Mouse (Mus musculus) heart, embryonic 13.5 days (tissue): ENCODE results near the gene Slc15a2. TPM values are rescaled to one million over a fixed set of nuclear protein-coding genes. Genes with fewer than 3 reads are reported as not detected.

Experiments
- ATAC-seq: fragments of 200-750 bp; cut with Nextera tagmentation; 2 replicates; pipeline ENCODE4 v1.8.0; 2017; ENCODE audit warnings: moderate TSS enrichment; ENCODE audit not compliant: insufficient number of reproducible peaks, low FRiP score, low TSS enrichment; ENCODE audit errors: extremely low read depth
- H3K27ac ChIP-seq: fragments of 300-500 bp; sonication (generic); replicated peaks from 2 replicates; pipeline ENCODE4 v1.5.1; 2015; ENCODE audit warnings: moderate library complexity, mild to moderate bottlenecking, inconsistent platforms
- H3K27me3 ChIP-seq: fragments of 300-500 bp; sonication (generic); replicated peaks from 2 replicates; pipeline ENCODE4 v1.6.1; 2015; ENCODE audit warnings: mild to moderate bottlenecking, inconsistent platforms
- H3K36me3 ChIP-seq: fragments of 300-500 bp; sonication (generic); 2 replicates; pipeline ENCODE4 v1.6.1; 2015; ENCODE audit warnings: mild to moderate bottlenecking, inconsistent platforms
- H3K4me1 ChIP-seq: fragments of 300-500 bp; sonication (generic); 2 replicates; pipeline ENCODE4 v1.6.1; 2015; ENCODE audit warnings: inconsistent platforms
- H3K4me2 ChIP-seq: fragments of 300-500 bp; sonication (generic); 2 replicates; pipeline ENCODE4 v1.6.1; 2015; ENCODE audit warnings: inconsistent platforms, mild to moderate bottlenecking, moderate library complexity
- H3K4me3 ChIP-seq: fragments of 300-500 bp; sonication (generic); 2 replicates; pipeline ENCODE4 v1.5.1; 2015; ENCODE audit warnings: moderate library complexity, mild to moderate bottlenecking, inconsistent platforms
- H3K9ac ChIP-seq: fragments of 300-500 bp; sonication (generic); 2 replicates; pipeline ENCODE4 v1.6.1; 2015; ENCODE audit warnings: inconsistent platforms, mild to moderate bottlenecking, moderate library complexity
- H3K9me3 ChIP-seq: fragments of 300-500 bp; sonication (generic); 2 replicates; pipeline ENCODE4 v1.6.1; 2016; ENCODE audit warnings: inconsistent platforms
- WGBS: fragments of 180-500 bp; shearing (Covaris S2); methylation state at CpG from one replicate; pipeline ENCODE4 v1.1.7; 2015; ENCODE audit warnings: mixed read lengths; 5-methylcytosine and 5-hydroxymethylcytosine counted together
- polyA plus RNA-seq: library from polyadenylated mRNA; unstranded; fragments of >200 nt; fragmentation: Nextera tagmentation; extraction: Ambion mirVana; gene quantifications from 2 replicates; pipeline ENCODE4 v1.2.1, GENCODE M21; 2015

The Slc15a2 gene
- polyA plus RNA-seq, 1 experiment from 2014 or later = 2.0 TPM

- ATAC-seq = no peak
- 85% methylated on average over 3 of the region's 3 CpGs for WGBS
- no peaks in the 10 kb centered on the region for H3K27me3 ChIP-seq
- H3K4me1 ChIP-seq = no peaks in the 10 kb centered on the region
- no peak overlapping the region for H3K4me3 ChIP-seq
- no peak overlapping the region for H3K4me2 ChIP-seq
- H3K9me3 ChIP-seq = no peaks in the 10 kb centered on the region
- H3K27ac ChIP-seq = no peak overlapping the region
- H3K9ac ChIP-seq = no peak overlapping the region
- H3K36me3 ChIP-seq = no peaks in the 10 kb centered on the region
These were observed 32.8 kb downstream of the Slc15a2 start for GRCm38 (mm10) chr16:36751979-36752378.

GRCm38 (mm10) chr16:36747767-36748166 lies 37.0 kb downstream of the Slc15a2 start:
- Histone ChIP-seq H3K27ac (no peak overlapping the region), H3K4me1 (no peaks in the 10 kb centered on the region), H3K27me3 (no peaks in the 10 kb centered on the region), H3K4me2 (no peak overlapping the region), H3K4me3 (no peak overlapping the region), H3K9me3 (no peaks in the 10 kb centered on the region), H3K9ac (no peak overlapping the region), H3K36me3 (no peaks in the 10 kb centered on the region)
- 57% methylated on average over 2 of the region's 2 CpGs for WGBS
- no peak for ATAC-seq

- H3K36me3 ChIP-seq = no peaks in the 10 kb centered on the region
- no peaks in the 10 kb centered on the region for H3K9me3 ChIP-seq
- no peaks in the 10 kb centered on the region for H3K4me1 ChIP-seq
- H3K4me3 ChIP-seq = no peak overlapping the region
- no peak overlapping the region for H3K27ac ChIP-seq
- WGBS = 70% methylated on average over 4 of the region's 4 CpGs
- H3K4me2 ChIP-seq = no peak overlapping the region
- no peak overlapping the region for H3K9ac ChIP-seq
- no peak for ATAC-seq
- no peaks in the 10 kb centered on the region for H3K27me3 ChIP-seq
These were observed 37.7 kb downstream of the Slc15a2 start for GRCm38 (mm10) chr16:36747068-36747467.

GRCm38 (mm10) chr16:36743580-36743979 lies 41.2 kb downstream of the Slc15a2 start:
- Histone ChIP-seq H3K27ac (no peak overlapping the region), H3K9me3 (no peaks in the 10 kb centered on the region), H3K4me2 (no peak overlapping the region), H3K27me3 (no peaks in the 10 kb centered on the region), H3K4me3 (no peak overlapping the region), H3K9ac (no peak overlapping the region), H3K4me1 (no peaks in the 10 kb centered on the region), H3K36me3 (no peaks in the 10 kb centered on the region)
- ATAC-seq = no peak
- 80% methylated on average over 8 of the region's 8 CpGs for WGBS

DNA sequence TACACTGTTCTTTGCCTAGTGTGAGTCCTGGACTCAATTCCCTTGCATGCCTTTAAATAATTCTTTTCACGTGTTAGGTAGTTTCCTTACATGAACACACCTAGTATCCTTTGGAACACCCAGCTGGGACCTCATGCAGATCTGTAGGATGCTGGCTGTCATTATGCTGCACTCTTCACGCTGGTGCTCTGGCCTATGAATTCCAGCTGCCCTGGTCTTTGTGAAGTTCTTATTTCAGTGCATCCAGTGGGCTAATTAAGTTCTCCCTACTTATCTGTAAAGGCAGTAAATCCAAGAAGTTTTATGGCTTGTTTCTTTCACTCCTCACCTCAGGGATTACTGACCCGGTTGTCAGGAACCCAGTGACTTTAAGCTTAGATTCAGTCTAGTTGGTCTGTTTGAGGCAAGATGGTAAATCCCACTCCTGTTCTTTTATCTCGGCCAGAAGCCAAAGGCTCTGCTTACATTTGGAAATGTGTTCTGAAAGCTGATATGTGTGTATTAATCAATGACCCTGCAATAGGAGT lies 45.3 kb downstream of the Slc15a2 start:
- Histone ChIP-seq H3K4me2 (no peak overlapping the region), H3K9me3 (no peaks in the 10 kb centered on the region), H3K4me3 (no peak overlapping the region), H3K36me3 (no peaks in the 10 kb centered on the region), H3K27ac (no peak overlapping the region), H3K4me1 (no peaks in the 10 kb centered on the region), H3K27me3 (no peaks in the 10 kb centered on the region), H3K9ac (no peak overlapping the region)
- ATAC-seq = no peak
- 45% methylated on average over 4 of the region's 4 CpGs for WGBS

- no peak overlapping the region for H3K4me2 ChIP-seq
- H3K27me3 ChIP-seq = no peaks in the 10 kb centered on the region
- H3K4me1 ChIP-seq = no peaks in the 10 kb centered on the region
- no peaks in the 10 kb centered on the region for H3K9me3 ChIP-seq
- ATAC-seq = no peak
- WGBS = 75% methylated on average over 3 of the region's 3 CpGs
- H3K9ac ChIP-seq = no peak overlapping the region
- H3K36me3 ChIP-seq = no peaks in the 10 kb centered on the region
- no peak overlapping the region for H3K27ac ChIP-seq
- no peak overlapping the region for H3K4me3 ChIP-seq
These were observed 49.3 kb downstream of the Slc15a2 start for GRCm38 (mm10) chr16:36735421-36735820.

GRCm38 (mm10) chr16:36733827-36734226 lies 50.9 kb downstream of the Slc15a2 start:
- 67% methylated on average over 1 of the region's 1 CpGs for WGBS
- no peaks in the 10 kb centered on the region for H3K4me1 ChIP-seq
- H3K27ac ChIP-seq = no peak overlapping the region
- no peak overlapping the region for H3K4me2 ChIP-seq
- no peak overlapping the region for H3K4me3 ChIP-seq
- H3K36me3 ChIP-seq = no peaks in the 10 kb centered on the region
- ATAC-seq = no peak
- no peaks in the 10 kb centered on the region for H3K27me3 ChIP-seq
- H3K9ac ChIP-seq = no peak overlapping the region
- H3K9me3 ChIP-seq = no peaks in the 10 kb centered on the region

- no peak for ATAC-seq
- H3K4me3 ChIP-seq = no peak overlapping the region
- no peak overlapping the region for H3K27ac ChIP-seq
- H3K27me3 ChIP-seq = no peaks in the 10 kb centered on the region
- H3K9ac ChIP-seq = no peak overlapping the region
- H3K4me2 ChIP-seq = no peak overlapping the region
- H3K4me1 ChIP-seq = no peaks in the 10 kb centered on the region
- no peaks in the 10 kb centered on the region for H3K36me3 ChIP-seq
- H3K9me3 ChIP-seq = no peaks in the 10 kb centered on the region
These were observed 52.2 kb downstream of the Slc15a2 start for GRCm38 (mm10) chr16:36732572-36732971.

DNA sequence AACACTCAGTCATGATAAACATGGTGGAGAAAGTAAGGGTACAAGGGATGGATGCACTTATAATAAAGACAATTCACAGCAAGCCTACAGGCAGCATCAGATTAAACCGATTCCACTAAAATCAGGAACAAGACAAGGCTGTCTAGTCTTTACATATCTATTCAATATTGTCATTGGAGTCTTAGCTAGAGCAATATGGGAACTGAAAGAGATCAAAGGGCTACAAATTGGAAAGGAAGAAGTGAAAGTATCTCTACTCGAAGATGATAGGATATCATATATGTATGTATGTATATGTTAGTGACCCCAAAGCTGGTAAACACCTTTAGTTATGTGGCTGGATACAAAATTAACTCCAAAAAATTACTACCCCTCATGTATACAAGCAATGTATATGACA lies 55.8 kb downstream of the Slc15a2 start:
- Histone ChIP-seq H3K4me3 (no peak overlapping the region), H3K27me3 (no peaks in the 10 kb centered on the region), H3K9me3 (no peaks in the 10 kb centered on the region), H3K27ac (no peak overlapping the region), H3K36me3 (no peaks in the 10 kb centered on the region), H3K4me1 (no peaks in the 10 kb centered on the region), H3K4me2 (no peak overlapping the region), H3K9ac (no peak overlapping the region)
- ATAC-seq = no peak
- 74% methylated on average over 2 of the region's 2 CpGs for WGBS

GRCm38 (mm10) chr16:36723880-36724443 lies 60.8 kb downstream of the Slc15a2 start:
- no peak overlapping the region for H3K9ac ChIP-seq
- no peak overlapping the region for H3K4me2 ChIP-seq
- peaks cover 22% of the 10 kb centered on the region for H3K27me3 ChIP-seq
- no peak overlapping the region for H3K4me3 ChIP-seq
- no peaks in the 10 kb centered on the region for H3K9me3 ChIP-seq
- no peak for ATAC-seq
- 57% methylated on average over 3 of the region's 3 CpGs for WGBS
- no peak overlapping the region for H3K27ac ChIP-seq
- no peaks in the 10 kb centered on the region for H3K4me1 ChIP-seq
- H3K36me3 ChIP-seq = no peaks in the 10 kb centered on the region

DNA sequence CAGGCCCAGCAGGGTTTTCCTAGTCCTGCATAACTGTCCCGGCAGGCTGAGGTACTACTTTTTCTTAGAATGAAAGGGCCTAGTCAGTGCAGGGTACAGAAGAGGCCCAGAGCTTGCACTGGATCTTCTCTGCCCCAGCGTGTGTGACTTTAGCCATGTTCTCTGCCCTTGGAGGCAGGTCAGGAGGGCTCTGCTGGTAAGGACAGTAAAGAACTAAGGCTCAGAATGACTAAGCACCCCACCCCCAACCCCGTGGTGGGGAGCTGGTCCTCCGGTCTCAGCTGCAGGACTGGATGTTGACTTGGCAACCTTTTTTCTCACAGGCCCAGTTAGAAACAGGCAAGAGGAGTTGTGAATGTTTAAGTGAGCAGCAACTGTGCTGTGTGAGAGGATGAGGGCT lies 62.0 kb downstream of the Slc15a2 start:
- no peaks in the 10 kb centered on the region for H3K36me3 ChIP-seq
- peak overlapping the region; percentile 56 for H3K4me2 ChIP-seq

More for the DNA sequence above, 62.0 kb downstream of the Slc15a2 start:
- Histone ChIP-seq H3K4me1 (no peaks in the 10 kb centered on the region), H3K4me3 (no peak overlapping the region), H3K9me3 (no peaks in the 10 kb centered on the region), H3K27me3 (peaks cover 22% of the 10 kb centered on the region), H3K9ac (0 out of 2 replicates have a peak overlapping the region, but pooled peaks have one; percentile 28), H3K27ac (no peak overlapping the region)
- 20% methylated on average over 4 of the region's 4 CpGs for WGBS
- ATAC-seq = no peak
